Mouse (Mus musculus) hindbrain, embryonic 11.5 days (tissue): ENCODE data around the gene Il9r. TPM values are rescaled to one million over a fixed set of nuclear protein-coding genes. Genes with fewer than 3 reads are reported as not detected.

ENCODE experiments used
- ATAC-seq: fragments of 200-750 bp; cut with Nextera tagmentation; 2 replicates; pipeline ENCODE4 v1.8.0; 2017; ENCODE audit warnings: mild to moderate bottlenecking, moderate TSS enrichment, moderate library complexity; ENCODE audit not compliant: low FRiP score
- DNase-seq: peaks from one replicate; pipeline ENCODE4 v3.0.0-alpha.2; 2015; ENCODE audit warnings: low spot score
- H3K27ac ChIP-seq: fragments of 300-500 bp; sonication (generic); 2 replicates; pipeline ENCODE4 v1.5.1; 2014; ENCODE audit warnings: mild to moderate bottlenecking, low read depth, low read length
- H3K27me3 ChIP-seq: fragments of 300-500 bp; sonication (generic); 2 replicates; pipeline ENCODE4 v1.6.1; 2014; ENCODE audit warnings: mild to moderate bottlenecking, low read length, moderate library complexity, mixed read lengths; ENCODE audit not compliant: control insufficient read depth, insufficient read depth
- H3K36me3 ChIP-seq: fragments of 300-500 bp; sonication (generic); 2 replicates; pipeline ENCODE4 v1.6.1; 2014; ENCODE audit warnings: mild to moderate bottlenecking, low read length, moderate library complexity, mixed read lengths; ENCODE audit not compliant: control insufficient read depth, insufficient read depth
- H3K4me1 ChIP-seq: fragments of 300-500 bp; sonication (generic); replicated peaks from 2 replicates; pipeline ENCODE4 v1.6.1; 2014; ENCODE audit warnings: low read length, mixed read lengths; ENCODE audit not compliant: control insufficient read depth, insufficient read depth
- H3K4me2 ChIP-seq: fragments of 300-500 bp; sonication (generic); replicated peaks from 2 replicates; pipeline ENCODE4 v1.6.1; 2014; ENCODE audit warnings: mild to moderate bottlenecking, low read depth, low read length
- H3K4me3 ChIP-seq: fragments of 300-500 bp; sonication (generic); 2 replicates; pipeline ENCODE4 v1.5.1; 2014; ENCODE audit warnings: low read depth, low read length
- H3K9ac ChIP-seq: fragments of 300-500 bp; sonication (generic); 2 replicates; pipeline ENCODE4 v1.6.1; 2014; ENCODE audit warnings: low read depth, low read length
- H3K9me3 ChIP-seq: fragments of 300-500 bp; sonication (generic); 2 replicates; pipeline ENCODE4 v1.6.1; 2016; ENCODE audit warnings: low read length; ENCODE audit not compliant: control insufficient read depth
- WGBS: fragments of 180-500 bp; shearing (Covaris S2); extraction: QIAGEN DNeasy Blood & Tissue Kit; methylation state at CpG from one replicate; pipeline ENCODE4 v1.1.7; 2014; 5-methylcytosine and 5-hydroxymethylcytosine counted together
- polyA plus RNA-seq: library from polyadenylated mRNA; unstranded; fragments of >200 nt; fragmentation: Nextera tagmentation; extraction: Ambion mirVana; gene quantifications from 2 replicates; pipeline ENCODE4 v1.2.1, GENCODE M21; 2014

Il9r gene
- polyA plus RNA-seq, 1 experiment from 2014 or later, result not detected

GRCm38 (mm10) chr11:32151243-32151642 is 48.8 kb downstream of the Il9r start:
- ATAC-seq (no peak), DNase-seq (no peak)
- Histone ChIP-seq H3K9me3 (no peaks in the 10 kb centered on the region), H3K4me1 (no peaks in the 10 kb centered on the region), H3K27me3 (no peaks in the 10 kb centered on the region), H3K27ac (no peak overlapping the region), H3K4me3 (no peak overlapping the region), H3K4me2 (no peak overlapping the region), H3K36me3 (no peaks in the 10 kb centered on the region), H3K9ac (no peak overlapping the region)
- 95% methylated on average over 5 of the region's 5 CpGs for WGBS

GRCm38 (mm10) chr11:32149605-32150004 is 50.5 kb downstream of the Il9r start:
- Histone ChIP-seq H3K4me3 (no peak overlapping the region), H3K4me1 (no peaks in the 10 kb centered on the region), H3K9me3 (no peaks in the 10 kb centered on the region), H3K9ac (no peak overlapping the region), H3K36me3 (no peaks in the 10 kb centered on the region), H3K4me2 (no peak overlapping the region), H3K27me3 (no peaks in the 10 kb centered on the region), H3K27ac (no peak overlapping the region)
- no peak for ATAC-seq
- no peak for DNase-seq
- WGBS, result 78% methylated on average over 11 of the region's 11 CpGs

DNA sequence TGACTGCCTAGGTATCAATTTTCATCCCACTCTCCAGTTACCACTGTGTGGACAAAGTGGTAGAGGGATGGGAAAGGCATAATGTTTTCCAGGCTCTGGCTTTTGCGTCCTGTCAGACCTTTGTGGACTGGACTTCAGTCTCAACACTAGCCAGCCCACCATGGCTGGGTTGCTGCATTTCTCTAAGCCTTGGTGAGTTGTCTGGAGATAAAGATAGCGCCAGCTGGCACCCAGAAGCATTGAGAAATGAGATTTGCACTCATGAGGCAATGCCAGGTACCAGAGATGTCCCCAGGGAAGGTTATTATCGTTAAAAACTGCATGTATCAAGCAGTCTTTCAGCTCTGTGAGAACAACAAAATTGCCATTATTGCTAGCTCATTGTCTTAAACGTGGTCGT is 57.3 kb downstream of the Il9r start:
- H3K4me1 ChIP-seq, result peaks cover 2% of the 10 kb centered on the region; the same call in 1 of the 2 replicates
- H3K36me3 ChIP-seq, result no peaks in the 10 kb centered on the region
- H3K4me2 ChIP-seq, result no peak overlapping the region
- H3K27me3 ChIP-seq, result no peaks in the 10 kb centered on the region
- ATAC-seq (no peak), DNase-seq (no peak)
- no peaks in the 10 kb centered on the region for H3K9me3 ChIP-seq
- peak overlapping the region; percentile 48; the same call in 1 of the 2 replicates for H3K27ac ChIP-seq
- H3K4me3 ChIP-seq, result no peak overlapping the region
- H3K9ac ChIP-seq, result no peak overlapping the region
- WGBS, result 76% methylated on average over 5 of the region's 5 CpGs

DNA sequence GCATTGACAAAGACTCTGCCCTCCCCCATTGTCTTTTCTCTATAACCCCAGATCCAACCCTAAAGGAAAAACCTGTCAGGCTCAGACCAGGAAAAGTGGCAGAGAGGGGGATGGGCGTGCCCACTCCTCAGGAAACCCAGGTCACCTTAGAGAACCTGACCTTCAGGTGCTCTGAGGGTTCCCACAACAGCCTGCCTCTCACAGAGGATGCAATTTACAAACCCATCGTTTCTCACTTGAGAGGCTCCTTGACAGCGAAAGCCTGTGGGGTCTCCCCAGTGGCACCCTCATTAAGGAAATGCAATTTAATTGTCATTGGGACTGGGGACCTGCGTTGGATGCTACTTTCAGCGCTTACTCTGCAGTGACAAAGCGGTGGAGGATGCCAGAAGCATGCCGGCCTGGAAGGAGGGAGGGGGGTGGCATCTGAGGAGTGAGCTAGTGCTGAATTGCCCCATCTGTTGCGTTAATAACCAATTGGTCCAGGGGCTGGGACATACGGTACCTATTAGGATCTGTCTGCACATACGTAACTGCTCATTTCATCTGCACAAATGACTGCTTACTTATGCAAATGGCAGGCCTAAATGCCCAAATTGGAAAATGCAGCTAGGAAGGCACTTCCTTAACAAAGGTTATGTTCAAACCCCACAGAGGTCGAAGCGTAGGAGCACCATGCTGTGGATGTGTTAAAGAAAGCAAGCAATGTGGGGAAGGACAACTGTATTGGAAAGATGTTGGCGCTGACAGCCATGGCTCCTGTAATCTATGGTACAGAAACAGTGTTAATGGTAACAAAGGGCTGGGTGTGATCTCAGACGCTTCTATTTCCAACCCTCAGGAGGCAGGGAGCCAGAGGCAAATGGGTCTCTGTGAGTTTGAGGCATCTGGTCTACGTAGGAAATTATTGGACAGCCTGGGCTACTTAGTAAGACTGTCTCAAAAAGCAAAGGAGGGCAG is 58.2 kb downstream of the Il9r start:
- peak overlapping the region; percentile 48; the same call in 1 of the 2 replicates for H3K27ac ChIP-seq
- ATAC-seq (peak; percentile 79), DNase-seq (peak; percentile 51)
- no peak overlapping the region for H3K4me2 ChIP-seq
- H3K4me3 ChIP-seq, result no peak overlapping the region
- no peaks in the 10 kb centered on the region for H3K36me3 ChIP-seq
- H3K27me3 ChIP-seq, result no peaks in the 10 kb centered on the region
- no peaks in the 10 kb centered on the region for H3K9me3 ChIP-seq
- H3K4me1 ChIP-seq, result peaks cover 2% of the 10 kb centered on the region; the same call in 1 of the 2 replicates
- no peak overlapping the region for H3K9ac ChIP-seq
- WGBS, result 51% methylated on average over 15 of the region's 15 CpGs

DNA sequence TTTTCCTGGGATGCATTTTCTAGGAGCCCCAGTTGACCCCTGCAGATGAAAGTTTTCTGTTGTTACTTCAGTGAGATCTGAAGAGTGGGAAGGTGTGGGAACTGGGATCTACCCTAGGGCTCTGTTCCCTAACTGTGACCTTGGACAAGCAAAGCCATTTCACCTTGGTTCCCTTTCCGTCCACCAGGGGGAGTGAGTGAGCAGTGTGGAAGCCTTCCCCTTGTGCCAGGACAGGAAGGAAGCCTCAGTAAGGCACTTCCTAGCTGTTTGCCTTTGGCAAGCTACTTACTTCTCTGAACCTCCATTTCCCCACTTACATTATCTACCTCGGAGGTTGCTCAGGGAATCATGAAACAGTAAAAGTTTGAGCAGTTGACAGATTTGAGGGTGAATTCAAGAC is 59.0 kb downstream of the Il9r start:
- H3K4me3 ChIP-seq, result no peak overlapping the region
- H3K27ac ChIP-seq, result no peak overlapping the region
- no peaks in the 10 kb centered on the region for H3K36me3 ChIP-seq
- no peaks in the 10 kb centered on the region for H3K27me3 ChIP-seq
- peaks cover 2% of the 10 kb centered on the region for H3K4me1 ChIP-seq
- H3K9ac ChIP-seq, result no peak overlapping the region
- ATAC-seq (0 out of 2 replicates have a peak, but pooled peaks have one; percentile 17), DNase-seq (peak; percentile 84)
- WGBS, result 13% methylated on average over 2 of the region's 2 CpGs
- H3K9me3 ChIP-seq, result no peaks in the 10 kb centered on the region
- no peak overlapping the region for H3K4me2 ChIP-seq

DNA sequence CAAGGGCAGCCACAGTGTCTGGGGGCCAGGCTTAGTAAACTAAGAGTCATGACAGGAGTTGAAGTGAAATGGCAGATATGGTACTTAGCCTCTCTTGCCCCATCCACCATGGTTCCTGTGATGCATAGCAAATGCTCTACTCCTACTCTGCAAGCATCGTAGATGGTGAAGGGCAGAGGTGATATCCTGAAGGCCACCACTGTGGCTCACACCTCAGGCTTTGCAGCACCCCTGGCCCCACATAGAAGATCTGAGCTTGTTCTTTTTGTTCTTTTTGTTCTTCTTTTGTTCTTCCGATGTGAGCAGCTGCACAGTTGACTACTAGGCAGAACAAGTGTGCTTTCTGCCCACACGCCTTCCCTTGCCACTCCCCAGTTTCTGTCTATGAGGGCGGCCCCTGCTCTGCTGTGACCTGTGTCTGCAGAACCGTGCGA is 60.5 kb downstream of the Il9r start:
- H3K9me3 ChIP-seq, result no peaks in the 10 kb centered on the region
- DNase-seq (no peak), ATAC-seq (no peak)
- H3K36me3 ChIP-seq, result no peaks in the 10 kb centered on the region
- 67% methylated on average over 6 of the region's 6 CpGs for WGBS
- no peak overlapping the region for H3K9ac ChIP-seq
- no peak overlapping the region for H3K4me3 ChIP-seq
- no peak overlapping the region for H3K4me2 ChIP-seq
- H3K27ac ChIP-seq, result no peak overlapping the region
- H3K27me3 ChIP-seq, result no peaks in the 10 kb centered on the region
- peaks cover 2% of the 10 kb centered on the region for H3K4me1 ChIP-seq

GRCm38 (mm10) chr11:32138614-32138964 is 61.5 kb downstream of the Il9r start:
- peak; percentile 48 for DNase-seq
- Histone ChIP-seq H3K4me2 (no peak overlapping the region), H3K9ac (no peak overlapping the region), H3K4me3 (no peak overlapping the region), H3K27ac (peak overlapping the region; percentile 25; the same call in 1 of the 2 replicates), H3K9me3 (no peaks in the 10 kb centered on the region), H3K27me3 (no peaks in the 10 kb centered on the region), H3K4me1 (peaks cover 2% of the 10 kb centered on the region), H3K36me3 (no peaks in the 10 kb centered on the region)
- WGBS, result 32% methylated on average over 9 of the region's 9 CpGs
- ATAC-seq, result peak; percentile 30; the same call in 1 of the 2 replicates

DNA sequence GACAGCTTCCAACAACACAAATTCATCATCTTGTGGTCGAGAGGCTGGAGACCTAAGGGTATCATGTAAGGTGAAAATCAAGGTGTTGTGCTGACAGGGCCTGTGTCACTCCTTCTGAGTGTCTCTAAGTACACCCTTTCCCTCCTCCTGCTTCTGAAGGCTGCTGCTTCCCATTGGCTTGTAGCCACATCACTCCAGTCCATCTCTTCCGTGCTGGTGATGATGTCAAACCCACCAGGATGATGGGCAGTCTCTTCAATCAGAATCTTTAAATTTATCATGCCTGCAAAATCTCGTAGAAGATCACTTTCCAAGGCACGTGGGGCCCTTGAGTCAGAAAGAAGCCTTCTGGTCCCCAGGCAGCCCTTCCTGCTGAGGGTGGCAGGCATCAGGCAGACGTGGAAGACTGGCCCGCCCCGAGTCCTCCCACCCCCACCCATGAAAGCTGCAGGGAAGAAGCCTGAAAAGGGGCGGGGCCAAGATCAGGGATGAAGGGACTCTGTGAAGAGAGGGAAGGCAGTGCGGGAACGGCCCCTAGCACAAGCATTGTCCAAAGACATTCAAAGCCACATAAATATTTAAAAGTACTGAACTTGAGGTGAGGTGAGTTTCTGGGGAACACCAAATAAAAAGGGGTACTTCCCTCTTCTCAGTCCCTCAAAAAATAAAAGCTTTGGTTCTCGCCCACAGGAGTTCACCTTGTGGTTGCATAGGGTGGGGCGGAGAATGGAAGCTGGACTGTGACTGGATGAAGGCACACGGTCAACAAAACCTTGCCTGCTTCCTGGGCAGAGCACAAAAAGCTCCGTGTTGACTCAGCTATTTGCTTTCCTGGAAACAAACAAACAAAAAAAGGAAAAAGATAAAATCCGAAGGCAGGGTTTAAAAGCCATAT is 62.1 kb downstream of the Il9r start:
- H3K9me3 ChIP-seq, result no peaks in the 10 kb centered on the region
- WGBS, result 30% methylated on average over 15 of the region's 15 CpGs
- H3K9ac ChIP-seq, result no peak overlapping the region
- peaks cover 2% of the 10 kb centered on the region for H3K4me1 ChIP-seq
- H3K36me3 ChIP-seq, result no peaks in the 10 kb centered on the region
- H3K27ac ChIP-seq, result peak overlapping the region; percentile 51; the same call in 1 of the 2 replicates
- H3K4me2 ChIP-seq, result no peak overlapping the region
- H3K4me3 ChIP-seq, result no peak overlapping the region
- no peaks in the 10 kb centered on the region for H3K27me3 ChIP-seq
- DNase-seq (peak; percentile 55), ATAC-seq (peak; percentile 51; the same call in 1 of the 2 replicates)
